Mouse (Mus musculus) embryonic stem cell, embryonic (primary cell): ENCODE results near the gene Hivep2.

Experiments used
- CTCF ChIA-PET, 4 experiments: fragments of 300-600 bp in 2 of 4; fragments of 350-600 bp in 2 of 4; sonication (Branson Sonifier 250); formaldehyde crosslinking; loops; one replicate each; lab custom pipeline; 2022; ENCODE audit warnings: inconsistent platforms in 2 of 4; lab: Charles Lee
- POLR2A ChIA-PET, 4 experiments: fragments of 300-600 bp in 2 of 4; fragments of 350-600 bp in 2 of 4; sonication (Branson Sonifier 250); formaldehyde crosslinking; loops; one replicate each; lab custom pipeline; 2022; ENCODE audit warnings: antibody characterized with exemption in 4 of 4, inconsistent platforms in 1 of 4; lab: Charles Lee

Gene Hivep2

GRCm38 (mm10) chr10:13997336-13997735 is 31.5 kb downstream of the Hivep2 start:
- ChIA-PET CTCF (no interaction called here), POLR2A (no interaction called here)

GRCm38 (mm10) chr10:14004769-14005517 is 39.1 kb downstream of the Hivep2 start:
- POLR2A ChIA-PET: interaction anchor here in 2 of 4 experiments (0.6 kb wide), 2 partner anchors 39 to 169 kb away, joined by 3 to 4 read pairs; partner anchors contain the start of gene Hivep2 (in 1 of the 2)
- CTCF ChIA-PET: interaction anchor here in 1 of 4 experiments (0.6 kb wide), 1 partner anchor 21 kb away, joined by 3 read pairs; no protein-coding TSS in a partner anchor

GRCm38 (mm10) chr10:14009721-14010120 is 43.8 kb downstream of the Hivep2 start:
- ChIA-PET POLR2A (no interaction called here), CTCF (no interaction called here)

- ChIA-PET CTCF (no interaction called here), POLR2A (interaction anchor here in 1 of 4 experiments (1.1 kb wide), 1 partner anchor 52 kb away, joined by 4 read pairs; no protein-coding TSS in a partner anchor)
Measured at GRCm38 (mm10) chr10:14016287-14016970, 50.6 kb downstream of the Hivep2 start.

GRCm38 (mm10) chr10:14017338-14017737 is 51.5 kb downstream of the Hivep2 start:
- POLR2A ChIA-PET: interaction anchor here in 1 of 4 experiments (0.6 to 1.2 kb wide), 4 partner anchors 11 to 995 kb away, joined by 3 to 4 read pairs (median 3); no protein-coding TSS in a partner anchor

GRCm38 (mm10) chr10:14017822-14018364 is 52.0 kb downstream of the Hivep2 start:
- CTCF ChIA-PET: interaction anchor here in 1 of 4 experiments (0.7 kb wide), 1 partner anchor 63 kb away, joined by 13 read pairs; no protein-coding TSS in a partner anchor
- POLR2A ChIA-PET: interaction anchor here in 1 of 4 experiments (0.6 to 1.2 kb wide), 6 partner anchors 11 to 996 kb away, joined by 3 to 4 read pairs (median 3); no protein-coding TSS in a partner anchor

More at GRCm38 (mm10) chr10:14017338-14017737, 51.5 kb downstream of the Hivep2 start:
- CTCF ChIA-PET: interaction anchor here in 1 of 4 experiments (0.7 kb wide), 1 partner anchor 63 kb away, joined by 13 read pairs; no protein-coding TSS in a partner anchor

GRCm38 (mm10) chr10:14018672-14019071 is 52.8 kb downstream of the Hivep2 start:
- ChIA-PET CTCF (no interaction called here), POLR2A (interaction anchor here in 1 of 4 experiments (1.1 to 1.2 kb wide), 2 partner anchors 10 to 56 kb away, joined by 3 read pairs; no protein-coding TSS in a partner anchor)

- POLR2A ChIA-PET: no interaction called here
Measured at GRCm38 (mm10) chr10:14019198-14019597, 53.3 kb downstream of the Hivep2 start.

GRCm38 (mm10) chr10:14020253-14020652 is 54.4 kb downstream of the Hivep2 start:
- ChIA-PET POLR2A (no interaction called here), CTCF (interaction anchor here in 1 of 4 experiments (0.8 kb wide), 1 partner anchor 17 kb away, joined by 3 read pairs; no protein-coding TSS in a partner anchor)

More at GRCm38 (mm10) chr10:14019198-14019597, 53.3 kb downstream of the Hivep2 start:
- CTCF ChIA-PET: no interaction called here

- POLR2A ChIA-PET: no interaction called here
- CTCF ChIA-PET: no interaction called here
Measured at GRCm38 (mm10) chr10:14024971-14025370, 59.1 kb downstream of the Hivep2 start.

GRCm38 (mm10) chr10:14027751-14028150 is 61.9 kb downstream of the Hivep2 start:
- ChIA-PET POLR2A (interaction anchor here in 1 of 4 experiments (1.1 kb wide), 1 partner anchor 10 kb away, joined by 3 read pairs; no protein-coding TSS in a partner anchor), CTCF (interaction anchor here in 1 of 4 experiments (0.6 kb wide), 1 partner anchor 127 kb away, joined by 4 read pairs; no protein-coding TSS in a partner anchor)

- POLR2A ChIA-PET: interaction anchor here in 1 of 4 experiments (1.1 kb wide), 1 partner anchor 11 kb away, joined by 3 read pairs; no protein-coding TSS in a partner anchor
Measured at GRCm38 (mm10) chr10:14028956-14029355, 63.1 kb downstream of the Hivep2 start.

GRCm38 (mm10) chr10:14030458-14031035 is 64.7 kb downstream of the Hivep2 start:
- CTCF ChIA-PET: no interaction called here

More at GRCm38 (mm10) chr10:14028956-14029355, 63.1 kb downstream of the Hivep2 start:
- CTCF ChIA-PET: no interaction called here

GRCm38 (mm10) chr10:14032532-14032931 is 66.7 kb downstream of the Hivep2 start:
- ChIA-PET POLR2A (interaction anchor here in 2 of 4 experiments (0.5 to 0.9 kb wide), 2 partner anchors 237 to 566 kb away, joined by 3 to 5 read pairs; no protein-coding TSS in a partner anchor), CTCF (no interaction called here)

More at GRCm38 (mm10) chr10:14030458-14031035, 64.7 kb downstream of the Hivep2 start:
- POLR2A ChIA-PET: no interaction called here

GRCm38 (mm10) chr10:14034046-14034445 is 68.2 kb downstream of the Hivep2 start:
- ChIA-PET CTCF (no interaction called here), POLR2A (no interaction called here)

GRCm38 (mm10) chr10:14034790-14035189 is 68.9 kb downstream of the Hivep2 start:
- CTCF ChIA-PET: no interaction called here

GRCm38 (mm10) chr10:14035607-14036006 is 69.7 kb downstream of the Hivep2 start:
- CTCF ChIA-PET: interaction anchor here in 1 of 4 experiments (1.1 kb wide), 1 partner anchor 11 kb away, joined by 3 read pairs; no protein-coding TSS in a partner anchor
- POLR2A ChIA-PET: no interaction called here

More at GRCm38 (mm10) chr10:14034790-14035189, 68.9 kb downstream of the Hivep2 start:
- POLR2A ChIA-PET: no interaction called here

- POLR2A ChIA-PET: no interaction called here
Measured at GRCm38 (mm10) chr10:14036472-14036871, 70.6 kb downstream of the Hivep2 start.

More at GRCm38 (mm10) chr10:14036472-14036871, 70.6 kb downstream of the Hivep2 start:
- CTCF ChIA-PET: interaction anchor here in 2 of 4 experiments (0.8 to 1.1 kb wide), 2 partner anchors 10 kb away, joined by 3 read pairs; no protein-coding TSS in a partner anchor
